Mouse (Mus musculus) MEL (cell line): Measurements from ENCODE around the gene Hsd17b14. TPM values are rescaled to one million over a fixed set of nuclear protein-coding genes. Genes with fewer than 3 reads are reported as not detected.

Experiments used
- DNase-seq: peaks from one replicate; pipeline ENCODE4 v3.0.0; 2011; ENCODE audit warnings: low read depth, low spot score
- H3K27ac ChIP-seq: 2 replicates; pipeline ENCODE4 v1.5.1; 2012; ENCODE audit warnings: low read depth, mild to moderate bottlenecking, control low read depth, low read length, moderate library complexity; ENCODE audit not compliant: control insufficient read depth
- H3K27me3 ChIP-seq, 2 experiments: fragments of 150-350 bp in 1 of 2; sonication (generic) in 1 of 2; 2 replicates each; pipeline ENCODE4 v1.6.1; 2012; ENCODE audit warnings: low read length in 2 of 2, mild to moderate bottlenecking in 2 of 2, improper control_type of control experiment in 1 of 2, moderate library complexity in 1 of 2; ENCODE audit not compliant: insufficient read depth in 2 of 2, control insufficient read depth in 1 of 2
- H3K36me3 ChIP-seq, 2 experiments: 2 replicates each; pipeline ENCODE4 v1.6.1; 2012 to 2014; ENCODE audit warnings: low read length in 2 of 2, improper control_type of control experiment in 1 of 2, inconsistent platforms in 1 of 2, mild to moderate bottlenecking in 1 of 2; ENCODE audit not compliant: insufficient read depth in 2 of 2, control insufficient read depth in 1 of 2
- H3K4me1 ChIP-seq, 2 experiments: fragments of 150-350 bp in 1 of 2; sonication (generic) in 1 of 2; 2 replicates each; pipeline ENCODE4 v1.6.1; 2012; ENCODE audit warnings: low read length in 2 of 2, improper control_type of control experiment in 1 of 2, mild to moderate bottlenecking in 1 of 2; ENCODE audit not compliant: insufficient read depth in 2 of 2, control insufficient read depth in 1 of 2
- H3K4me3 ChIP-seq, 2 experiments: fragments of 150-350 bp in 1 of 2; sonication (generic) in 1 of 2; 2 replicates each; pipeline ENCODE4 v1.5.1; 2012; ENCODE audit warnings: low read depth in 2 of 2, low read length in 2 of 2, mild to moderate bottlenecking in 2 of 2, moderate library complexity in 2 of 2, control low read depth in 1 of 2, improper control_type of control experiment in 1 of 2; ENCODE audit not compliant: control insufficient read depth in 1 of 2, insufficient read depth in 1 of 2
- H3K79me2 ChIP-seq: 2 replicates; pipeline ENCODE4 v1.6.1; 2012; ENCODE audit warnings: mild to moderate bottlenecking, low read length, moderate library complexity; ENCODE audit not compliant: control insufficient read depth, poor library complexity, insufficient read depth
- H3K9ac ChIP-seq: 2 replicates; pipeline ENCODE4 v1.6.1; 2012; ENCODE audit warnings: low read depth, mild to moderate bottlenecking, control low read depth, low read length, moderate library complexity; ENCODE audit not compliant: control insufficient read depth, poor library complexity, severe bottlenecking
- H3K9me3 ChIP-seq: fragments of 150-350 bp; sonication (generic); replicated peaks from 2 replicates; pipeline ENCODE4 v1.6.1; 2012; ENCODE audit warnings: mild to moderate bottlenecking, low read length, improper control_type of control experiment, moderate library complexity; ENCODE audit not compliant: insufficient read depth
- CHD1 ChIP-seq: IDR thresholded peaks from 2 replicates; pipeline ENCODE4 v1.6.1; 2012; ENCODE audit warnings: low read depth, mild to moderate bottlenecking, inconsistent platforms, low read length, improper control_type of control experiment
- CHD2 ChIP-seq: IDR thresholded peaks from 2 replicates; pipeline ENCODE4 v1.6.1; 2011; ENCODE audit warnings: low read length, improper control_type of control experiment
- CTCF ChIP-seq, 3 experiments: IDR thresholded peaks in 2 of 3; conservative IDR thresholded peaks in 1 of 3; 2 replicates each; pipeline ENCODE4 v1.5.1; 2011 to 2012; ENCODE audit warnings: low read length in 3 of 3, low read depth in 2 of 3, mild to moderate bottlenecking in 2 of 3, improper control_type of control experiment in 1 of 3, inconsistent platforms in 1 of 3, mixed read lengths in 1 of 3, moderate library complexity in 1 of 3; ENCODE audit not compliant: control insufficient read depth in 1 of 3, insufficient read depth in 1 of 3, poor library complexity in 1 of 3, severe bottlenecking in 1 of 3
- E2F4 ChIP-seq: IDR thresholded peaks from 2 replicates; pipeline ENCODE4 v1.6.1; 2011; ENCODE audit warnings: low read depth, low read length, improper control_type of control experiment, borderline replicate concordance
- ETS1 ChIP-seq: IDR thresholded peaks from 2 replicates; pipeline ENCODE4 v1.6.1; 2012; ENCODE audit warnings: low read depth, mild to moderate bottlenecking, inconsistent platforms, low read length, improper control_type of control experiment, moderate library complexity
- GABPA ChIP-seq: IDR thresholded peaks from 2 replicates; pipeline ENCODE4 v1.6.1; 2012; ENCODE audit warnings: low read depth, mild to moderate bottlenecking, inconsistent platforms, low read length, improper control_type of control experiment, moderate library complexity
- JUND ChIP-seq: IDR thresholded peaks from 2 replicates; pipeline ENCODE4 v1.6.1; 2011; ENCODE audit warnings: low read depth, mild to moderate bottlenecking, improper control_type of control experiment, low read length
- MXI1 ChIP-seq: IDR thresholded peaks from 2 replicates; pipeline ENCODE4 v1.6.1; 2011; ENCODE audit warnings: mild to moderate bottlenecking, low read depth, low read length, improper control_type of control experiment
- MYB ChIP-seq: IDR thresholded peaks from 2 replicates; pipeline ENCODE4 v1.6.1; 2011; ENCODE audit warnings: mild to moderate bottlenecking, low read depth, low read length, improper control_type of control experiment
- MYC ChIP-seq: IDR thresholded peaks from 2 replicates; pipeline ENCODE4 v1.6.1; 2011; ENCODE audit warnings: low read depth, mild to moderate bottlenecking, low read length, improper control_type of control experiment, moderate library complexity
- NRF1 ChIP-seq: IDR thresholded peaks from 2 replicates; pipeline ENCODE4 v1.6.1; 2014; ENCODE audit warnings: low read depth, mild to moderate bottlenecking, inconsistent platforms, low read length, improper control_type of control experiment, moderate library complexity; ENCODE audit not compliant: poor library complexity, insufficient read depth, severe bottlenecking
- RAD21 ChIP-seq: IDR thresholded peaks from 2 replicates; pipeline ENCODE4 v1.6.1; 2011; ENCODE audit warnings: mild to moderate bottlenecking, low read depth, low read length, improper control_type of control experiment
- TAL1 ChIP-seq: IDR thresholded peaks from 2 replicates; pipeline ENCODE4 v1.6.1; 2012; ENCODE audit warnings: mild to moderate bottlenecking, inconsistent platforms, low read length, moderate library complexity, mixed read lengths
- TBP ChIP-seq: IDR thresholded peaks from 2 replicates; pipeline ENCODE4 v1.8.0; 2011; ENCODE audit warnings: low read depth, low read length, improper control_type of control experiment
- TCF12 ChIP-seq: IDR thresholded peaks from 2 replicates; pipeline ENCODE4 v1.6.1; 2014; ENCODE audit warnings: low read depth, mild to moderate bottlenecking, inconsistent platforms, low read length, improper control_type of control experiment, moderate library complexity
- USF1 ChIP-seq: IDR thresholded peaks from 2 replicates; pipeline ENCODE4 v1.6.1; 2014; ENCODE audit warnings: low read depth, mild to moderate bottlenecking, inconsistent platforms, low read length, improper control_type of control experiment, moderate library complexity
- ZKSCAN1 ChIP-seq: IDR thresholded peaks from 2 replicates; pipeline ENCODE4 v1.6.1; 2012; ENCODE audit warnings: low read depth, mild to moderate bottlenecking, inconsistent platforms, low read length, improper control_type of control experiment, moderate library complexity
- polyA plus RNA-seq, 2 experiments: library from polyadenylated mRNA; stranded (reverse) in 1 of 2; unstranded in 1 of 2; fragments of >175 nt in 1 of 2; fragments of >200 nt in 1 of 2; gene quantifications; 2 replicates each; pipeline versions ENCODE4 v1.2.1 to v1.2.4; 2012; ENCODE audit warnings: low replicate concordance in 2 of 2, low read depth in 1 of 2; ENCODE audit not compliant: insufficient read length in 2 of 2, insufficient read depth in 1 of 2, missing spikeins in 1 of 2
- total RNA-seq: library from RNA; depleted of rRNA; stranded (reverse); fragments of 300-350 nt; gene quantifications from 2 replicates; pipeline ENCODE4 v1.2.3, GENCODE M21; 2012; rRNA removed

The Hsd17b14 gene
- total RNA-seq (1.8 and 2.0 TPM in 2 replicates), polyA plus RNA-seq (1 to 10 TPM in 1 of 2 experiments, not detected in 1; 9.3 TPM)

DNA sequence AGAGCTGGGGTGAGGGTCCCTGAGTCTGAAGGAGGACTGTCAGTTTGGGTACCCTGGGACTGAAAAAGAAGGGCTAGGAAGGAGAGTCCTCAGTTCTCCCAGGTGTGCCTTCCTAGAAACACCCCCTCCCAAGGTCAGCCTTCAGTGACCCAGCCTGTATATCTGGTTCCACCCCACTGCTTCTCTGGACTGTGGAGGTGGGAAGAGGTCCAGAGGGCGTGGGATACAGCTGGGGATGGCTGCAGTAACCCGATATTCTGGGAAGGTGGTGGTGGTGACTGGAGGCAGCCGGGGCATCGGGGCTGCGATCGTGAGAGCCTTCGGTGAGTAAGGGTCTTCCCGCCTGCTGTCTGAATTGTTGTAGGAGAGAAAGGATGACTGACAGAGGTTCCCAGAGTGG, at the start of gene Hsd17b14:
Gene Hsd17b14 (plus strand): TSS at position 150 of the 400 bp plus-strand sequence.
- TF ChIP-seq CTCF (IDR thresholded peaks at IDR 0.05 in 2 of 3, conservative IDR thresholded peaks at IDR 0.05 in 1 of 3; ENCODE audit: control insufficient read depth in 1 of 3, insufficient read depth in 1 of 3, low read depth in 2 of 3, low read length in 3 of 3, poor library complexity in 1 of 3, severe bottlenecking in 1 of 3) = no peak
- TF ChIP-seq USF1 = no peak
- no peak for TF ChIP-seq MYC
- no peak for TF ChIP-seq E2F4
- no peak for TF ChIP-seq CHD1
- H3K27me3 ChIP-seq = no peaks in the 10 kb centered on the region
- H3K9me3 ChIP-seq = no peaks in the 10 kb centered on the region
- H3K36me3 ChIP-seq = no peaks in the 10 kb centered on the region
- H3K27ac ChIP-seq = no peak within 1 kb of the TSS
- H3K9ac ChIP-seq = no peak within 1 kb of the TSS
- no peaks in the 10 kb centered on the region for H3K79me2 ChIP-seq
- no peak within 1 kb of the TSS for H3K4me3 ChIP-seq
- no peaks in the 10 kb centered on the region for H3K4me1 ChIP-seq
- no peak for DNase-seq

DNA sequence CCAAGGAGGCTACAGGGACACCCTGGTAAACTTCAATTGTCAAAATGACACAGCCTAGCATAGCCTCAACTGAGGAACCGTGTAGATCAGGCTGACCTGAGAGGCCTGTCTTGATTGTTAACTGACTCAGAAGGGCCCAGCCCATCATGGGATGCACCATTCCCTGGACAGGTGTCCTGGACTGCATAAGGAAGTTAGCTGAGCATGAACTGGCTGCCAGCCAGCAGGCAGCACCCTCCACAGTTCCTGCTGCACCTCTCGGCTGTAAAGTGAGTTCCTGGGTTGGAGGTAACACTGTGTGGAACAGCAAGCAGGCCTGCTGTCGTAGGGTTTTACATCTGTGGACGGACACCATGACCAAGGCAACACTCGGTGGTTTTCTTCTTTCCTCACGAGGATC, 47.1 kb upstream of the Hsd17b14 start:
- H3K4me3 ChIP-seq = no peak overlapping the region
- no peaks in the 10 kb centered on the region for H3K9me3 ChIP-seq
- H3K9ac ChIP-seq = no peak overlapping the region; the same call in 1 of the 2 replicates
- DNase-seq = peak; percentile 55
- H3K27me3 ChIP-seq = no peaks in the 10 kb centered on the region
- peaks cover 8 to 16% of the 10 kb centered on the region in 2 experiments for H3K36me3 ChIP-seq
- peaks cover 7 to 10% of the 10 kb centered on the region in 2 experiments for H3K4me1 ChIP-seq
- TF ChIP-seq MYB = no peak
- no peak for TF ChIP-seq GABPA
- no peak for TF ChIP-seq ETS1
- TF ChIP-seq TAL1 = no peak
- no peak for TF ChIP-seq JUND
- no peak for TF ChIP-seq MXI1
- TF ChIP-seq CTCF (IDR thresholded peaks at IDR 0.05 in 2 of 3, conservative IDR thresholded peaks at IDR 0.05 in 1 of 3; ENCODE audit: control insufficient read depth in 1 of 3, insufficient read depth in 1 of 3, low read depth in 2 of 3, low read length in 3 of 3, poor library complexity in 1 of 3, severe bottlenecking in 1 of 3) = no peak
- no peak for TF ChIP-seq TBP
- TF ChIP-seq CHD1 = no peak
- TF ChIP-seq MYC = no peak
- TF ChIP-seq NRF1 = no peak
- no peak for TF ChIP-seq CHD2
- TF ChIP-seq ZKSCAN1 = no peak
- TF ChIP-seq TCF12 = no peak
- TF ChIP-seq RAD21 = no peak
- peak overlapping the region; percentile 95 for H3K27ac ChIP-seq
- H3K79me2 ChIP-seq = peaks cover 26% of the 10 kb centered on the region
